15 mouse cellular contexts compared by ENCODE assay signal in genomic region chr11:49632256-49632655, GRCm38 (mm10). TPM values are rescaled to one million over a fixed set of nuclear protein-coding genes. Genes with fewer than 3 reads are reported as not detected.
DNase-seq lines count a peak whose midpoint lies in the region; ATAC-seq and TF ChIP-seq lines count a peak whose summit lies in the region.
"Had no signal": no experiment of that assay in that cellular context is flagged by ENCODE, and none has a peak within 500 bp of the region (broad histone marks: within the 10 kb centered on the region; RNA-seq: fewer than 3 reads in every experiment).

No protein-coding gene starts in this region.

- no peaks in the 10 kb centered on the region; the same call in 1 of the 2 replicates for H3K4me1 ChIP-seq in liver, embryonic 16.5 days (ENCODE audit: control insufficient read depth, low read depth, low read length)
- H3K4me1 ChIP-seq in liver, embryonic 11.5 days (replicated peaks; ENCODE audit: control insufficient read depth, insufficient read depth, low read length) = peaks cover 5% of the 10 kb centered on the region; the same call in 1 of the 2 replicates
- H3K4me1 ChIP-seq in stomach, postnatal 0 days (replicated peaks; ENCODE audit: control insufficient read depth, insufficient read depth) = no peaks in the 10 kb centered on the region

- H3K4me2 ChIP-seq in liver, embryonic 16.5 days (ENCODE audit: low read depth, low read length) = no peak overlapping the region
- H3K4me2 ChIP-seq in liver, embryonic 11.5 days = no peak overlapping the region
- H3K4me2 ChIP-seq in stomach, postnatal 0 days (replicated peaks; ENCODE audit: low read depth) = no peak overlapping the region
- H3K4me2 ChIP-seq: midbrain, embryonic 15.5 days; neural tube, embryonic 13.5 days had no signal

- WGBS in liver, embryonic 16.5 days (ENCODE audit: insufficient replicate concordance) = 13% methylated on average over 2 of the region's 2 CpGs
- WGBS in liver, embryonic 11.5 days = 23% methylated on average over 2 of the region's 2 CpGs
- 68% methylated on average over 2 of the region's 2 CpGs for WGBS in stomach, postnatal 0 days

- H3K27me3 ChIP-seq in liver, embryonic 16.5 days (ENCODE audit: control insufficient read depth, insufficient read depth, low read depth, low read length) = peaks cover 27% of the 10 kb centered on the region
- H3K27me3 ChIP-seq in liver, embryonic 11.5 days (replicated peaks; ENCODE audit: control insufficient read depth, insufficient read depth, low read length) = peaks cover 33% of the 10 kb centered on the region
- H3K27me3 ChIP-seq in stomach, postnatal 0 days (ENCODE audit: control insufficient read depth, insufficient read depth, low read length) = peaks cover 2% of the 10 kb centered on the region; the same call in 1 of the 2 replicates

- ATAC-seq in liver, embryonic 16.5 days (ENCODE audit: low read depth) = peak; percentile 41; the same call in 1 of the 2 replicates
- ATAC-seq in liver, embryonic 11.5 days (replicated peaks; ENCODE audit: low FRiP score) = no peak
- ATAC-seq in stomach, postnatal 0 days (ENCODE audit: low FRiP score, low TSS enrichment) = no peak
- ATAC-seq: activated CD4-positive, CD25-positive, alpha-beta regulatory T cell, adult 4 months; midbrain, embryonic 15.5 days had no signal

- peak; percentile 35 for DNase-seq in adrenal gland, postnatal 10 days
- no peak for DNase-seq in adrenal gland, postnatal 4 days (ENCODE audit: low spot score in 2 of 2)
- DNase-seq in liver, embryonic 11.5 days (ENCODE audit: low spot score) = no peak
- DNase-seq in kidney, postnatal 10 days = peak; percentile 66
- DNase-seq in lung, postnatal 36 days = peak; percentile 46
- no peak for DNase-seq in stomach, postnatal 0 days (ENCODE audit: low spot score)
- DNase-seq in right cerebral cortex, postnatal 14 days = no peak

- H3K36me3 ChIP-seq in liver, embryonic 16.5 days (ENCODE audit: control insufficient read depth, insufficient read depth) = no peaks in the 10 kb centered on the region
- no peaks in the 10 kb centered on the region for H3K36me3 ChIP-seq in liver, embryonic 11.5 days (ENCODE audit: control insufficient read depth, insufficient read depth, low read length)
- no peaks in the 10 kb centered on the region for H3K36me3 ChIP-seq in stomach, postnatal 0 days (ENCODE audit: control insufficient read depth, insufficient read depth, low read length)
- H3K36me3 ChIP-seq: midbrain, embryonic 15.5 days; neural tube, embryonic 13.5 days had no signal

- no peak overlapping the region for H3K9ac ChIP-seq in liver, embryonic 16.5 days (ENCODE audit: low read depth, low read length)
- no peak overlapping the region for H3K9ac ChIP-seq in liver, embryonic 11.5 days (ENCODE audit: low read depth, low read length)
- no peak overlapping the region for H3K9ac ChIP-seq in stomach, postnatal 0 days (ENCODE audit: low read length)
- H3K9ac ChIP-seq: liver, embryonic 14.5 days; midbrain, embryonic 15.5 days; neural tube, embryonic 13.5 days had no signal

- TF ChIP-seq EP300 in stomach, postnatal 0 days (optimal IDR thresholded peaks at IDR 0.05) = no peak

- no peak overlapping the region for H3K4me3 ChIP-seq in liver, embryonic 16.5 days (ENCODE audit: low read depth, low read length)
- H3K4me3 ChIP-seq in liver, embryonic 11.5 days (ENCODE audit: low read depth, low read length) = no peak overlapping the region
- no peak overlapping the region for H3K4me3 ChIP-seq in stomach, postnatal 0 days (ENCODE audit: low read depth, low read length)
- H3K4me3 ChIP-seq: midbrain, embryonic 15.5 days; neural tube, embryonic 13.5 days had no signal

- no peaks in the 10 kb centered on the region for H3K9me3 ChIP-seq in liver, embryonic 16.5 days (replicated peaks; ENCODE audit: control insufficient read depth, low read length)
- H3K9me3 ChIP-seq in liver, embryonic 11.5 days (ENCODE audit: control insufficient read depth, low read length) = no peaks in the 10 kb centered on the region
- H3K9me3 ChIP-seq in stomach, postnatal 0 days (ENCODE audit: control insufficient read depth, low read length) = no peaks in the 10 kb centered on the region
- H3K9me3 ChIP-seq: midbrain, embryonic 15.5 days; neural tube, embryonic 13.5 days had no signal

- no peak overlapping the region for H3K27ac ChIP-seq in liver, embryonic 16.5 days (ENCODE audit: low read length)
- no peak overlapping the region for H3K27ac ChIP-seq in liver, embryonic 11.5 days (ENCODE audit: low read depth, low read length)
- H3K27ac ChIP-seq in stomach, postnatal 0 days (replicated peaks) = no peak overlapping the region
- H3K27ac ChIP-seq: liver, embryonic 14.5 days; midbrain, embryonic 15.5 days; neural tube, embryonic 13.5 days had no signal

- TF ChIP-seq CTCF in stomach, postnatal 0 days (IDR thresholded peaks at IDR 0.05; ENCODE audit: low read depth) = no peak

RNA-seq across cellular contexts. Expression of gene Flt4, which starts 23.2 kb away (rescaled TPM):
- 10 to 100 TPM; 18.7 to 18.9 TPM for total RNA-seq in adrenal gland, postnatal 10 days (2021)
- total RNA-seq in adrenal gland, postnatal 4 days (2021) = 10 to 100 TPM; 23.3 to 24.2 TPM
- polyA plus RNA-seq in liver, embryonic 16.5 days (2015; fragmentation: Nextera tagmentation; extraction: Ambion mirVana) = 3.2 and 3.9 TPM in 2 replicates
- 9.2 and 9.9 TPM in 2 replicates for polyA plus RNA-seq in liver, embryonic 11.5 days (2014; fragmentation: Nextera tagmentation; extraction: Ambion mirVana)
- 1.4 and 1.5 TPM in 2 replicates for polyA plus RNA-seq in stomach, postnatal 0 days (2015; fragmentation: Nextera tagmentation; extraction: Ambion mirVana)
- total RNA-seq: hematopoietic stem cell, adult 5-6 weeks had no signal
- polyA plus RNA-seq: activated CD4-positive, CD25-positive, alpha-beta regulatory T cell, adult 4 months had no signal

RNA-seq across cellular contexts. Expression of gene Scgb3a1, which starts 31.2 kb away (rescaled TPM):
- not detected for total RNA-seq in adrenal gland, postnatal 10 days (2021)
- not detected for total RNA-seq in adrenal gland, postnatal 4 days (2021)
- polyA plus RNA-seq in liver, embryonic 16.5 days (2015; fragmentation: Nextera tagmentation; extraction: Ambion mirVana) = not detected in 2 replicates
- not detected in 2 replicates for polyA plus RNA-seq in liver, embryonic 11.5 days (2014; fragmentation: Nextera tagmentation; extraction: Ambion mirVana)
- polyA plus RNA-seq in stomach, postnatal 0 days (2015; fragmentation: Nextera tagmentation; extraction: Ambion mirVana) = 3.6 and 3.9 TPM in 2 replicates
- total RNA-seq: hematopoietic stem cell, adult 5-6 weeks; left cerebral cortex, postnatal 14 days had no signal
- polyA plus RNA-seq: cortical plate, adult 2 months; liver, embryonic 14.5 days; midbrain, embryonic 15.5 days; neural tube, embryonic 13.5 days had no signal

Comparison
In these comparisons a context has a peak if more than half of its experiments do, and no peak if none do; other contexts are left out.
1. DNase-seq: peak in adrenal gland, postnatal 10 days (single experiment), kidney, postnatal 10 days (single experiment) and lung, postnatal 36 days (single experiment); none in adrenal gland, postnatal 4 days (0 of 2), liver, embryonic 11.5 days (single experiment), stomach, postnatal 0 days (single experiment) and right cerebral cortex, postnatal 14 days (single experiment).